Mouse (Mus musculus): ENCODE measurements around the gene Armc7. TPM values are rescaled to one million over a fixed set of nuclear protein-coding genes. Genes with fewer than 3 reads are reported as not detected.
A peak's percentile ranks its signal among the peaks of the same experiment; 100 is the strongest.

Gene Armc7
- total and polyA plus RNA-seq, 3 experiments: 7.5 to 12.5 (median 8.7) TPM

GRCm38 (mm10) chr11:115518693-115519092 is 43.2 kb downstream of the Armc7 start:
- no peak overlapping the region for H3K4me3 ChIP-seq (replicated peaks in 1 of 3; ENCODE audit: low read depth in 2 of 3, low read length in 2 of 3, poor library complexity in 1 of 3)
- peak; percentile 28; the same call in 1 of the 2 replicates for TF ChIP-seq TCF12 (IDR thresholded peaks at IDR 0.05; ENCODE audit: low read depth, low read length)
- TF ChIP-seq SIN3A (IDR thresholded peaks at IDR 0.05; ENCODE audit: low read length): peak; percentile 41; the same call in 1 of the 2 replicates
- TF ChIP-seq MEF2A (IDR thresholded peaks at IDR 0.05; ENCODE audit: borderline replicate concordance, low read depth, low read length): peak; percentile 95
- TF ChIP-seq CHD2 (IDR thresholded peaks at IDR 0.05; ENCODE audit: low read length): no peak
- TF ChIP-seq ETS1 (conservative IDR thresholded peaks at IDR 0.05; ENCODE audit: low read depth, low read length): peak; percentile 53; the same call in 1 of the 2 replicates
- peak; percentile 35; the same call in 1 of the 2 replicates for TF ChIP-seq MXI1 (IDR thresholded peaks at IDR 0.05; ENCODE audit: low read depth, low read length)
- TF ChIP-seq IRF4 (IDR thresholded peaks at IDR 0.05; ENCODE audit: low read depth, low read length): peak; percentile 48; the same call in 1 of the 2 replicates
- no peak for TF ChIP-seq RCOR1 (conservative IDR thresholded peaks at IDR 0.05; ENCODE audit: low read depth, low read length)
- TF ChIP-seq JUND (conservative IDR thresholded peaks at IDR 0.05; ENCODE audit: low read depth, low read length): no peak
- no peak overlapping the region; the same call in 1 of the 2 replicates for H3K27ac ChIP-seq (ENCODE audit: insufficient read depth, low read depth)
- dilution Hi-C loops (cut with MboI; ENCODE audit: extremely low pct_ligation_motif_present, extremely low pct_unique_long_range_greater_than_20kb, low sequenced_read_pairs): no loop called here
- DNase-seq (ENCODE audit: extremely low read depth): peak; percentile 62
- peaks cover 6 to 18% of the 10 kb centered on the region in 2 experiments for H3K36me3 ChIP-seq (replicated peaks in 1 of 2; ENCODE audit: control insufficient read depth in 1 of 2, insufficient read depth in 1 of 2, low read length in 1 of 2)
- H3K4me1 ChIP-seq (ENCODE audit: control insufficient read depth in 1 of 2, insufficient read depth in 2 of 2): peaks cover 9 to 46% of the 10 kb centered on the region in 2 experiments
- peaks cover 5% of the 10 kb centered on the region for H3K79me2 ChIP-seq (replicated peaks; ENCODE audit: control insufficient read depth, extremely low read depth, insufficient read depth, poor library complexity, severe bottlenecking)
- no peaks in the 10 kb centered on the region for H3K9me3 ChIP-seq (replicated peaks; ENCODE audit: low read length)
- H3K9ac ChIP-seq (ENCODE audit: insufficient read depth, low read depth): peak overlapping the region; percentile 26; the same call in 1 of the 2 replicates
- in situ Hi-C loops (cut with MboI; ENCODE audit: low pct_ligation_motif_present, low pct_unique_long_range_greater_than_20kb, low sequenced_read_pairs): no loop called here
- H3K27me3 ChIP-seq (replicated peaks): no peaks in the 10 kb centered on the region
- peak overlapping the region; percentile 55 for H3K4me2 ChIP-seq (ENCODE audit: insufficient read depth, low read depth, poor library complexity, severe bottlenecking)

- no peak overlapping the region for H3K9ac ChIP-seq (ENCODE audit: insufficient read depth, low read depth)
- H3K79me2 ChIP-seq (replicated peaks; ENCODE audit: control insufficient read depth, extremely low read depth, insufficient read depth, poor library complexity, severe bottlenecking): 0 out of 2 replicates have a peak, but pooled peaks cover 4% of the 10 kb centered on the region
- H3K4me3 ChIP-seq (replicated peaks in 1 of 3; ENCODE audit: low read depth in 2 of 3, low read length in 2 of 3, poor library complexity in 1 of 3): no peak overlapping the region
- dilution Hi-C loops (cut with MboI; ENCODE audit: extremely low pct_ligation_motif_present, extremely low pct_unique_long_range_greater_than_20kb, low sequenced_read_pairs): no loop called here
- H3K27me3 ChIP-seq (replicated peaks): no peaks in the 10 kb centered on the region
- no peak overlapping the region for H3K27ac ChIP-seq (ENCODE audit: insufficient read depth, low read depth)
- peaks cover 9 to 46% of the 10 kb centered on the region in 2 experiments for H3K4me1 ChIP-seq (ENCODE audit: control insufficient read depth in 1 of 2, insufficient read depth in 2 of 2)
- in situ Hi-C loops (cut with MboI; ENCODE audit: low pct_ligation_motif_present, low pct_unique_long_range_greater_than_20kb, low sequenced_read_pairs): no loop called here
- no peak for DNase-seq (ENCODE audit: extremely low read depth)
- no peaks in the 10 kb centered on the region for H3K9me3 ChIP-seq (replicated peaks; ENCODE audit: low read length)
- H3K4me2 ChIP-seq (ENCODE audit: insufficient read depth, low read depth, poor library complexity, severe bottlenecking): no peak overlapping the region
- peaks cover 10 to 26% of the 10 kb centered on the region in 2 experiments for H3K36me3 ChIP-seq (replicated peaks in 1 of 2; ENCODE audit: control insufficient read depth in 1 of 2, insufficient read depth in 1 of 2, low read length in 1 of 2)
- TF ChIP-seq EP300 (IDR thresholded peaks at IDR 0.05; ENCODE audit: low read length) (peak; percentile 62; the same call in 1 of the 2 replicates), MAFK (IDR thresholded peaks at IDR 0.05; ENCODE audit: insufficient replicate concordance, low read length) (no peak), KAT2A (IDR thresholded peaks at IDR 0.05; ENCODE audit: insufficient replicate concordance, low read length) (no peak), RCOR1 (conservative IDR thresholded peaks at IDR 0.05; ENCODE audit: low read depth, low read length) (no peak), IRF4 (IDR thresholded peaks at IDR 0.05; ENCODE audit: low read depth, low read length) (peak; percentile 76; the same call in 1 of the 2 replicates), JUN (IDR thresholded peaks at IDR 0.05; ENCODE audit: insufficient read depth, low read depth, low read length) (no peak), PAX5 (IDR thresholded peaks at IDR 0.05; ENCODE audit: low read length) (no peak), MAX (IDR thresholded peaks at IDR 0.05; ENCODE audit: low read length) (no peak), ZMIZ1 (IDR thresholded peaks at IDR 0.05; ENCODE audit: low read depth, low read length) (no peak), NELFE (IDR thresholded peaks at IDR 0.05; ENCODE audit: low read depth, low read length) (no peak), MXI1 (IDR thresholded peaks at IDR 0.05; ENCODE audit: low read depth, low read length) (no peak), GABPA (IDR thresholded peaks at IDR 0.05; ENCODE audit: insufficient replicate concordance, low read depth, low read length) (no peak), E2F4 (IDR thresholded peaks at IDR 0.05; ENCODE audit: insufficient replicate concordance, low read depth, low read length) (no peak), HCFC1 (IDR thresholded peaks at IDR 0.05; ENCODE audit: low read depth, low read length) (no peak), SIN3A (IDR thresholded peaks at IDR 0.05; ENCODE audit: low read length) (no peak)
Observed at GRCm38 (mm10) chr11:115519581-115519980, 44.1 kb downstream of the Armc7 start.
